In the genomic region with DNA sequence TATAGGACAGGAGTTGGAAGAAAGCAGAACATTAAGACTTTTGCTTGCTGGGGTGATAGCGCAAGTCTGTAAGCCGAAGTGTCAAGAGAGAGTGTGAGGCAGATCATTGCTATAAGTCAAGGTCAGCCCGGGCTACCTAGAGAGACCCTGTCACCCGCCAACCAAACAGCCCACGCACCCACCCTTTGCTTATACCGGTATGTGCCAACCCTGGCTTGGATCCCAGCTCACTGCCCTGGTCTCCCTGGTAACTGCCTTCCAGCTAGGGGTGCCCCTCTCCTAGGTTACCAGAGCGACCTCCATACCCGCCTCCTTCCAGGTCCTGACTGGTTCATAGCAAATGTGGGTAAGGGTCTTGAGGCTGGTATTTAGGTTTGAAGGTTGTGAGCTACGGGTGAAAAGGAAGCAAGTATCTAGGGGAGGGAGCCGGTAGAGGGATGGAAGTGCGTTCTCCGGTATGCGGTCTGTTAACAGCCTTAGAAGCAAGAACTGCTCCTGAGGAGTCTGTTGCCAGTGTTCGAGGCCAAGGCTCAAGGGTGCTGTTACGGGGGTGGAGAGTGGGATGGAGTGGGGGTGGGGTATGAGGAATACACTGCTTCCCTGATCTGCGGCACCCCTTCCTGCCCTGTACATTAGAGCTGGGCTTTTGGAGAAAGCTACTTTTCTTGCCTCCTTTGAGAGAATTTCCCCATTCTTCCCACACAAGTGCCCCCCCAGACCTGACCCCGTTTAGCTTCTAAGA, we compare ENCODE assay signal across 9 mouse cellular contexts. TPM values are rescaled to one million over a fixed set of nuclear protein-coding genes. Genes with fewer than 3 reads are reported as not detected.
A peak's percentile ranks its signal among the peaks of the same experiment; 100 is the strongest.
DNase-seq lines count a peak whose midpoint lies in the region; ATAC-seq lines count a peak whose summit lies in the region.
"Had no signal": no experiment of that assay in that cellular context is flagged by ENCODE, and none has a peak within 500 bp of the region (broad histone marks: within the 10 kb centered on the region; RNA-seq: fewer than 3 reads in every experiment).

No protein-coding gene starts in this region.

- DNase-seq in heart, adult 8-10 months (ENCODE audit: low spot score) = no peak
- DNase-seq in MN1 (ENCODE audit: low spot score) = peak; percentile 46
- peak; percentile 74 for DNase-seq in kidney, postnatal 10 days
- DNase-seq in adipocyte (ENCODE audit: low spot score) = no peak
- DNase-seq in spleen, postnatal 36 days (ENCODE audit: low spot score in 2 of 2) = no peak

- H3K9me3 ChIP-seq in heart, embryonic 15.5 days (replicated peaks) = no peaks in the 10 kb centered on the region
- no peaks in the 10 kb centered on the region for H3K9me3 ChIP-seq in midbrain, embryonic 16.5 days (replicated peaks; ENCODE audit: control insufficient read depth, low read length, poor library complexity, severe bottlenecking)

- H3K36me3 ChIP-seq in heart, embryonic 15.5 days = no peaks in the 10 kb centered on the region
- no peaks in the 10 kb centered on the region for H3K36me3 ChIP-seq in midbrain, embryonic 16.5 days (ENCODE audit: control insufficient read depth, insufficient read depth, low read length)

- peaks cover 25% of the 10 kb centered on the region for H3K27me3 ChIP-seq in heart, embryonic 15.5 days
- H3K27me3 ChIP-seq in midbrain, embryonic 16.5 days (ENCODE audit: control insufficient read depth, insufficient read depth, low read depth, low read length) = peaks cover 11% of the 10 kb centered on the region

- 7% methylated on average over 17 of the region's 17 CpGs for WGBS in heart, embryonic 15.5 days
- 3% methylated on average over 17 of the region's 17 CpGs for WGBS in midbrain, embryonic 16.5 days

- no peak overlapping the region for H3K9ac ChIP-seq in heart, embryonic 15.5 days
- 0 out of 2 replicates have a peak overlapping the region, but pooled peaks have one; percentile 0 for H3K9ac ChIP-seq in midbrain, embryonic 16.5 days (ENCODE audit: low read depth, low read length)

- no peak overlapping the region for H3K27ac ChIP-seq in heart, embryonic 15.5 days
- no peak overlapping the region for H3K27ac ChIP-seq in midbrain, embryonic 16.5 days (ENCODE audit: low read length)

- peaks cover 18% of the 10 kb centered on the region for H3K4me1 ChIP-seq in heart, embryonic 15.5 days (replicated peaks)
- peaks cover 18% of the 10 kb centered on the region for H3K4me1 ChIP-seq in midbrain, embryonic 16.5 days (ENCODE audit: control insufficient read depth, insufficient read depth, low read length)

- peak overlapping the region; percentile 51 for H3K4me2 ChIP-seq in heart, embryonic 15.5 days
- peak overlapping the region; percentile 35 for H3K4me2 ChIP-seq in midbrain, embryonic 16.5 days (ENCODE audit: low read length)

- peak overlapping the region; percentile 21 for H3K4me3 ChIP-seq in heart, embryonic 15.5 days
- peak overlapping the region; percentile 6 for H3K4me3 ChIP-seq in midbrain, embryonic 16.5 days (ENCODE audit: low read depth, low read length)
- H3K4me3 ChIP-seq: erythroblast, embryonic 14.5 days had no signal

- peak; percentile 27; the same call in 1 of the 2 replicates for ATAC-seq in heart, embryonic 15.5 days (replicated peaks; ENCODE audit: insufficient number of reproducible peaks, insufficient read depth, low FRiP score, low read depth)
- ATAC-seq in granulocyte monocyte progenitor cell, adult 5-6 weeks (replicated peaks; ENCODE audit: poor library complexity, severe bottlenecking) = peak; percentile 18
- ATAC-seq in midbrain, embryonic 16.5 days = peak; percentile 46

RNA-seq across cellular contexts. Expression of gene Gdf11, which starts 4.6 kb away (rescaled TPM):
- polyA plus RNA-seq in heart, embryonic 15.5 days (2015; fragmentation: Nextera tagmentation; extraction: Ambion mirVana) = 2.8 and 2.9 TPM in 2 replicates
- total RNA-seq in heart, adult 8-10 months (2022) = 1 to 10 TPM; 1.3 to 3.0 (median 1.9) TPM
- total RNA-seq in granulocyte monocyte progenitor cell, adult 5-6 weeks (2014; fragmentation: Nextera tagmentation) = 0.21 TPM in 1 of 2 replicates, not detected in the other
- total RNA-seq in granulocyte monocyte progenitor cell, adult 5-6 weeks (2017) = 0.15 TPM in 1 of 2 replicates, not detected in the other
- polyA plus RNA-seq in midbrain, embryonic 16.5 days (2015; fragmentation: Nextera tagmentation; extraction: Ambion mirVana) = 7.6 and 7.9 TPM in 2 replicates
- polyA plus RNA-seq: erythroblast, embryonic 14.5 days had no signal

RNA-seq across cellular contexts. Expression of gene Cd63, which starts 4.7 kb away (rescaled TPM):
- polyA plus RNA-seq in heart, embryonic 15.5 days (2015; fragmentation: Nextera tagmentation; extraction: Ambion mirVana) = 420 and 427 TPM in 2 replicates
- 100 to 1,000 TPM; 121 to 171 (median 135) TPM for total RNA-seq in heart, adult 8-10 months (2022)
- 139 and 203 TPM in 2 replicates for total RNA-seq in granulocyte monocyte progenitor cell, adult 5-6 weeks (2014; fragmentation: Nextera tagmentation)
- total RNA-seq in granulocyte monocyte progenitor cell, adult 5-6 weeks (2017) = 123 and 185 TPM in 2 replicates
- 152 and 195 TPM in 2 replicates for polyA plus RNA-seq in midbrain, embryonic 16.5 days (2015; fragmentation: Nextera tagmentation; extraction: Ambion mirVana)

RNA-seq across cellular contexts. Expression of gene Rdh5, which starts 26.6 kb away (rescaled TPM):
- 10.5 and 11.8 TPM in 2 replicates for polyA plus RNA-seq in heart, embryonic 15.5 days (2015; fragmentation: Nextera tagmentation; extraction: Ambion mirVana)
- total RNA-seq in heart, adult 8-10 months (2022) = 1 to 10 TPM; 3.8 to 6.2 (median 5.2) TPM
- total RNA-seq in granulocyte monocyte progenitor cell, adult 5-6 weeks (2014; fragmentation: Nextera tagmentation) = 2.0 and 9.5 TPM in 2 replicates
- 2.4 TPM in 1 of 2 replicates, not detected in the other for total RNA-seq in granulocyte monocyte progenitor cell, adult 5-6 weeks (2017)
- 13.6 TPM in 2 replicates for polyA plus RNA-seq in midbrain, embryonic 16.5 days (2015; fragmentation: Nextera tagmentation; extraction: Ambion mirVana)

RNA-seq across cellular contexts. Expression of gene Bloc1s1, which starts 27.7 kb away (rescaled TPM):
- polyA plus RNA-seq in heart, embryonic 15.5 days (2015; fragmentation: Nextera tagmentation; extraction: Ambion mirVana) = 208 and 212 TPM in 2 replicates
- 100 to 1,000 TPM; 150 to 260 (median 205) TPM for total RNA-seq in heart, adult 8-10 months (2022)
- total RNA-seq in granulocyte monocyte progenitor cell, adult 5-6 weeks (2014; fragmentation: Nextera tagmentation) = 124 and 140 TPM in 2 replicates
- total RNA-seq in granulocyte monocyte progenitor cell, adult 5-6 weeks (2017) = 71.3 and 86.4 TPM in 2 replicates
- 227 and 228 TPM in 2 replicates for polyA plus RNA-seq in midbrain, embryonic 16.5 days (2015; fragmentation: Nextera tagmentation; extraction: Ambion mirVana)

RNA-seq across cellular contexts. Expression of gene Itga7, which starts 37.5 kb away (rescaled TPM):
- 7.0 and 8.1 TPM in 2 replicates for polyA plus RNA-seq in heart, embryonic 15.5 days (2015; fragmentation: Nextera tagmentation; extraction: Ambion mirVana)
- 100 to 1,000 TPM; 161 to 179 (median 167) TPM for total RNA-seq in heart, adult 8-10 months (2022)
- not detected in 2 replicates for total RNA-seq in granulocyte monocyte progenitor cell, adult 5-6 weeks (2014; fragmentation: Nextera tagmentation)
- not detected in 2 replicates for total RNA-seq in granulocyte monocyte progenitor cell, adult 5-6 weeks (2017)
- polyA plus RNA-seq in midbrain, embryonic 16.5 days (2015; fragmentation: Nextera tagmentation; extraction: Ambion mirVana) = 6.1 and 9.2 TPM in 2 replicates
- polyA plus RNA-seq: erythroblast, embryonic 14.5 days had no signal

Comparison
In these comparisons a context has a peak if more than half of its experiments do, and no peak if none do; other contexts are left out.
1. DNase-seq: peak in MN1 (single experiment) and kidney, postnatal 10 days (single experiment); none in heart, adult 8-10 months (single experiment), adipocyte (single experiment) and spleen, postnatal 36 days (0 of 2).
2. Peak in every context shown above with its lines, with median percentiles within 50 percentile points of each other: ATAC-seq.